In the genomic region with DNA sequence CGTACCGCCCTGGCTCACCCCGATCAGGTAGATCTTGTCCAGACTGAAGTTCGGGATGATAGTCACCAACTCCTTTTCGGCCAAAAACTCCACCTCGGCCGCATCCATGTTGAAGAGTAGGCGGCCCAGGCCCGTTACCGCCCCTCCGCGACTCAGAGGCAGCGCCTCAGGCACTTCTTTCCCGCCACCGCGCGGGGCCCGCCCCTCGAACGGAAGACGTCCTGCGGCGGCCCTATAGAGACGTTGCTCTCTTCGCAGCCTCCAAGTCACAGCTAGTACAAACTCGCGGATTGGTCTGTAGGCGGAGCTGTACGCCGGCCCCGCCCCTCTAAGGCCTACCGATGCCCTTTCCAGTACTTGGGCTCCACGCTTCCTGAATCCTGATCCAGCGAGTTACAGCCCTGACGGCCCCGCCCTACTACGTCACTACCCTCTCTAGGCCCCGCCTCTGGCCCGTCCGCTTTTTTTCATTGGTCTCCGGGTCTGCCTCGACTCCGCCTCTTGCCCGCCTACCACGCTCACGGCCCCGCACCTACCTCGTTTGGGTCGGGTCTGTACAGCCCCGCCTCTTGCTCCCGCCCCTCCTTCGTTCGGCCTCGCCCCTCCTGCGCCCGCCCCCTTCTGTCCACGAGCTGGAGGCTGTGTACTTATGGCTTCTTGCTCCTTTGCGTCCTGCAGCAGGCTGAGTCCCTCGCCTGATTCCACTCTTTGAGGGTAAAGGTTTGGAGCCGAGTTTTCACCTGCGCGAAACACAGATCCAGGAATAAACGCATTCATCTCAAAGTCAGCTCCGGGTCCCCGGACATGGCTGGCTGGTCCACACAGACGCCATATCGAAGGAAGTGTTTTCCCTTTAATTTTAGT, we compare ENCODE assay signal across 8 mouse cellular contexts. TPM values are rescaled to one million over a fixed set of nuclear protein-coding genes. Genes with fewer than 3 reads are reported as not detected.
DNase-seq lines count a peak whose midpoint lies in the region; ATAC-seq and TF ChIP-seq lines count a peak whose summit lies in the region.

A gene (minus strand): TSS at position 397 of the 864 bp plus-strand sequence.

- peak; percentile 99 for DNase-seq in MEL (ENCODE audit: low read depth, low spot score)
- DNase-seq in cerebellum, adult 2 months, result peak; percentile 99 to 100
- peak; percentile 99 for DNase-seq in forebrain, postnatal 0 days
- DNase-seq in heart, postnatal 4 days, result peak; percentile 99
- peak; percentile 99 to 100 for DNase-seq in layer of hippocampus, adult 8-10 months (ENCODE audit: low spot score in 2 of 2)
- DNase-seq in ovary, adult 18-20 months (ENCODE audit: low spot score), result peak; percentile 100
- peak; percentile 99 for DNase-seq in thymus, postnatal 0 days (ENCODE audit: low spot score)

- H3K27me3 ChIP-seq in MEL (ENCODE audit: control insufficient read depth in 1 of 2, insufficient read depth in 2 of 2, low read length in 2 of 2), result no peaks in the 10 kb centered on the region
- no peaks in the 10 kb centered on the region for H3K27me3 ChIP-seq in cerebellum, adult 2 months (ENCODE audit: control insufficient read depth, insufficient read depth, low read length)
- no peaks in the 10 kb centered on the region for H3K27me3 ChIP-seq in forebrain, postnatal 0 days (ENCODE audit: insufficient read depth, low read length)
- no peaks in the 10 kb centered on the region for H3K27me3 ChIP-seq in lung, embryonic 15.5 days

- peak; percentile 99 for ATAC-seq in forebrain, postnatal 0 days
- peak; percentile 98 for ATAC-seq in lung, embryonic 15.5 days (ENCODE audit: borderline replicate concordance, extremely low read depth, low FRiP score, low TSS enrichment)

- peak; percentile 58 to 62; a peak in 3 of 4 replicates for TF ChIP-seq POLR2A in MEL (IDR thresholded peaks at IDR 0.05; ENCODE audit: control insufficient read depth in 1 of 2, insufficient read depth in 1 of 2, low read depth in 1 of 2, low read length in 2 of 2, poor library complexity in 1 of 2)
- no peak for TF ChIP-seq POLR2A in cerebellum, adult 2 months (IDR thresholded peaks at IDR 0.05; ENCODE audit: borderline replicate concordance, insufficient read depth, low read length)

- H3K4me2 ChIP-seq in forebrain, postnatal 0 days (ENCODE audit: low read depth), result peak within 1 kb of the TSS; percentile 94
- peak within 1 kb of the TSS; percentile 90 for H3K4me2 ChIP-seq in lung, embryonic 15.5 days

- TF ChIP-seq EP300 in MEL (IDR thresholded peaks at IDR 0.05; ENCODE audit: low read depth in 1 of 2, low read length in 2 of 2), result no peak

- 1% methylated on average over 67 of the region's 67 CpGs for WGBS in cerebellum, adult 2 months
- under 1% methylated on average over 67 of the region's 67 CpGs for WGBS in forebrain, postnatal 0 days
- WGBS in lung, embryonic 15.5 days, result under 1% methylated on average over 67 of the region's 67 CpGs

- peaks cover 3 to 10% of the 10 kb centered on the region in 2 experiments; a peak in 3 of 4 replicates for H3K4me1 ChIP-seq in MEL (ENCODE audit: control insufficient read depth in 1 of 2, insufficient read depth in 2 of 2, low read length in 2 of 2)
- peaks cover 7% of the 10 kb centered on the region for H3K4me1 ChIP-seq in cerebellum, adult 2 months (ENCODE audit: control insufficient read depth, insufficient read depth, low read length)
- peaks cover 11% of the 10 kb centered on the region; the same call in 1 of the 2 replicates for H3K4me1 ChIP-seq in forebrain, postnatal 0 days (ENCODE audit: insufficient read depth)
- peaks cover 32% of the 10 kb centered on the region for H3K4me1 ChIP-seq in lung, embryonic 15.5 days

- H3K79me2 ChIP-seq in MEL (ENCODE audit: control insufficient read depth, insufficient read depth, low read length, poor library complexity), result peaks cover 10% of the 10 kb centered on the region

- peak within 1 kb of the TSS; percentile 32 for H3K27ac ChIP-seq in MEL (ENCODE audit: control insufficient read depth, low read depth, low read length)
- H3K27ac ChIP-seq in cerebellum, adult 2 months (ENCODE audit: insufficient read depth, low read length), result no peak within 1 kb of the TSS
- peak within 1 kb of the TSS; percentile 31; the same call in 1 of the 2 replicates for H3K27ac ChIP-seq in forebrain, postnatal 0 days (ENCODE audit: low read depth, low read length)
- peak within 1 kb of the TSS; percentile 64 for H3K27ac ChIP-seq in lung, embryonic 15.5 days

- TF ChIP-seq RAD21 in MEL (IDR thresholded peaks at IDR 0.05; ENCODE audit: low read depth, low read length), result no peak

- peaks cover 0 to 6% of the 10 kb centered on the region in 2 experiments; a peak in 1 of 4 replicates for H3K36me3 ChIP-seq in MEL (ENCODE audit: control insufficient read depth in 1 of 2, insufficient read depth in 2 of 2, low read length in 2 of 2)
- H3K36me3 ChIP-seq in forebrain, postnatal 0 days (ENCODE audit: insufficient read depth), result no peaks in the 10 kb centered on the region
- peaks cover 15% of the 10 kb centered on the region; the same call in 1 of the 2 replicates for H3K36me3 ChIP-seq in lung, embryonic 15.5 days

- TF ChIP-seq CTCF in MEL (IDR thresholded peaks at IDR 0.05 in 2 of 3, conservative IDR thresholded peaks at IDR 0.05 in 1 of 3; ENCODE audit: control insufficient read depth in 1 of 3, insufficient read depth in 1 of 3, low read depth in 2 of 3, low read length in 3 of 3, poor library complexity in 1 of 3, severe bottlenecking in 1 of 3), result no peak
- no peak for TF ChIP-seq CTCF in cerebellum, adult 2 months (IDR thresholded peaks at IDR 0.05; ENCODE audit: borderline replicate concordance, insufficient read depth, low read depth, low read length)
- peak; percentile 26; the same call in 1 of the 2 replicates for TF ChIP-seq CTCF in forebrain, postnatal 0 days (IDR thresholded peaks at IDR 0.05; ENCODE audit: low read depth)

- no peaks in the 10 kb centered on the region for H3K9me3 ChIP-seq in MEL (replicated peaks; ENCODE audit: insufficient read depth, low read length)
- H3K9me3 ChIP-seq in forebrain, postnatal 0 days (ENCODE audit: low read length), result no peaks in the 10 kb centered on the region
- H3K9me3 ChIP-seq in lung, embryonic 15.5 days, result no peaks in the 10 kb centered on the region

- H3K9ac ChIP-seq in MEL (ENCODE audit: control insufficient read depth, low read depth, low read length, poor library complexity, severe bottlenecking), result peak within 1 kb of the TSS; percentile 91
- H3K9ac ChIP-seq in forebrain, postnatal 0 days, result peak within 1 kb of the TSS; percentile 51
- peak within 1 kb of the TSS; percentile 82 for H3K9ac ChIP-seq in lung, embryonic 15.5 days

- peak within 1 kb of the TSS; percentile 89 to 90 for H3K4me3 ChIP-seq in MEL (ENCODE audit: control insufficient read depth in 1 of 2, insufficient read depth in 1 of 2, low read depth in 2 of 2, low read length in 2 of 2)
- peak within 1 kb of the TSS; percentile 62 for H3K4me3 ChIP-seq in cerebellum, adult 2 months (replicated peaks; ENCODE audit: insufficient read depth, low read depth, low read length)
- H3K4me3 ChIP-seq in forebrain, postnatal 0 days (ENCODE audit: low read depth, low read length), result peak within 1 kb of the TSS; percentile 45
- H3K4me3 ChIP-seq in lung, embryonic 15.5 days, result peak within 1 kb of the TSS; percentile 74

TF ChIP-seq in MEL, 35 proteins besides CTCF, POLR2A, EP300 and RAD21 (continues in another document):
- TF ChIP-seq MEF2A (IDR thresholded peaks at IDR 0.05; ENCODE audit: extremely low read depth, insufficient replicate concordance, low read depth, low read length, poor library complexity, severe bottlenecking), result no peak
- peak; percentile 60 for TF ChIP-seq NELFE (IDR thresholded peaks at IDR 0.05; ENCODE audit: low read depth, low read length)
- TF ChIP-seq RCOR1 (IDR thresholded peaks at IDR 0.05; ENCODE audit: low read depth, low read length), result no peak
- no peak for TF ChIP-seq JUND (IDR thresholded peaks at IDR 0.05; ENCODE audit: low read depth, low read length)
- peak; percentile 89 for TF ChIP-seq HCFC1 (IDR thresholded peaks at IDR 0.05; ENCODE audit: low read depth, low read length)
- 0 out of 2 replicates have a peak, but pooled peaks have one; percentile 20 for TF ChIP-seq ETS1 (IDR thresholded peaks at IDR 0.05; ENCODE audit: low read depth, low read length)
- TF ChIP-seq MYC (IDR thresholded peaks at IDR 0.05; ENCODE audit: low read depth, low read length), result peak; percentile 49; the same call in 1 of the 2 replicates
- no peak for TF ChIP-seq BHLHE40 (IDR thresholded peaks at IDR 0.05; ENCODE audit: borderline replicate concordance, low read depth, low read length)
- TF ChIP-seq ZKSCAN1 (IDR thresholded peaks at IDR 0.05; ENCODE audit: low read depth, low read length), result no peak
- peak; percentile 84 for TF ChIP-seq MXI1 (IDR thresholded peaks at IDR 0.05; ENCODE audit: low read depth, low read length)
- TF ChIP-seq SMC3 (IDR thresholded peaks at IDR 0.05; ENCODE audit: low read depth, low read length), result no peak
- peak; percentile 99 for TF ChIP-seq E2F4 (IDR thresholded peaks at IDR 0.05; ENCODE audit: borderline replicate concordance, low read depth, low read length)
- TF ChIP-seq SIN3A (IDR thresholded peaks at IDR 0.05; ENCODE audit: low read length), result peak; percentile 66
- TF ChIP-seq NRF1 (IDR thresholded peaks at IDR 0.05; ENCODE audit: insufficient read depth, low read depth, low read length, poor library complexity, severe bottlenecking), result peak; percentile 32; the same call in 1 of the 2 replicates
- peak; percentile 94 for TF ChIP-seq ELF1 (IDR thresholded peaks at IDR 0.05; ENCODE audit: low read depth, low read length)
- TF ChIP-seq MAZ (IDR thresholded peaks at IDR 0.05; ENCODE audit: low read depth, low read length), result peak; percentile 65; the same call in 1 of the 2 replicates
- no peak for TF ChIP-seq USF2 (IDR thresholded peaks at IDR 0.05; ENCODE audit: borderline replicate concordance in 1 of 2, insufficient read depth in 1 of 2, low read depth in 1 of 2, low read length in 2 of 2)
- no peak for TF ChIP-seq MYB (IDR thresholded peaks at IDR 0.05; ENCODE audit: low read depth, low read length)
- TF ChIP-seq TCF12 (IDR thresholded peaks at IDR 0.05; ENCODE audit: low read depth, low read length), result 0 out of 2 replicates have a peak, but pooled peaks have one; percentile 4

RNA-seq across cellular contexts. Expression of the gene that starts here (rescaled TPM):
- total RNA-seq in MEL (2012; rRNA removed), result 46.1 and 49.3 TPM in 2 replicates
- 100 to 1,000 TPM in 1 of 2 experiments, 10 to 100 TPM in 1; 39.6 to 150 TPM for polyA plus RNA-seq in MEL (2012; ENCODE audit: insufficient read depth in 1 of 2, insufficient read length in 2 of 2, low read depth in 1 of 2, low replicate concordance in 2 of 2, missing spikeins in 1 of 2)
- polyA plus RNA-seq in cerebellum, adult 2 months (2012; rRNA removed), result 2.1 and 2.5 TPM in 2 replicates
- 2.6 and 5.3 TPM in 2 replicates for total RNA-seq in forebrain, postnatal 0 days (2014; rRNA removed)
- 9.6 and 10.7 TPM in 2 replicates for polyA plus RNA-seq in forebrain, postnatal 0 days (2015; fragmentation: Nextera tagmentation; extraction: Ambion mirVana)
- total RNA-seq in heart, postnatal 4 days (2021), result 10 to 100 TPM; 42.0 to 43.2 TPM
- total RNA-seq in layer of hippocampus, adult 8-10 months (2022), result 1 to 10 TPM; 2.4 to 4.8 (median 2.8) TPM
- 117 and 124 TPM in 2 replicates for polyA plus RNA-seq in lung, embryonic 15.5 days (2015; fragmentation: Nextera tagmentation; extraction: Ambion mirVana)
- polyA plus RNA-seq in thymus, postnatal 0 days (2015; fragmentation: Nextera tagmentation; extraction: Ambion mirVana), result 60.0 and 77.9 TPM in 2 replicates
